Mouse (Mus musculus): Measurements from ENCODE around the gene Rint1.

Gene Rint1

GRCm38 (mm10) chr5:23787536-23788389 lies at the start of gene Rint1:
Gene Rint1 (plus strand): TSS chr5:23787711.
- peak; percentile 65; the same call in 1 of the 2 replicates for TF ChIP-seq GATA4 (IDR thresholded peaks at IDR 0.05; ENCODE audit: insufficient replicate concordance, low read length)

GRCm38 (mm10) chr5:23743261-23743660 lies 44.2 kb upstream of the Rint1 start:
- no peak for TF ChIP-seq GATA4 (IDR thresholded peaks at IDR 0.05; ENCODE audit: insufficient replicate concordance, low read length)

- no peak for TF ChIP-seq GATA4 (IDR thresholded peaks at IDR 0.05; ENCODE audit: insufficient replicate concordance, low read length)
Observed at GRCm38 (mm10) chr5:23749882-23750281, 37.6 kb upstream of the Rint1 start.

GRCm38 (mm10) chr5:23755591-23755990 lies 31.9 kb upstream of the Rint1 start:
- no peak for TF ChIP-seq GATA4 (IDR thresholded peaks at IDR 0.05; ENCODE audit: insufficient replicate concordance, low read length)

- no peak for TF ChIP-seq GATA4 (IDR thresholded peaks at IDR 0.05; ENCODE audit: insufficient replicate concordance, low read length)
Observed at GRCm38 (mm10) chr5:23756368-23756767, 31.1 kb upstream of the Rint1 start.

GRCm38 (mm10) chr5:23758633-23759032 lies 28.9 kb upstream of the Rint1 start:
- TF ChIP-seq GATA4 (IDR thresholded peaks at IDR 0.05; ENCODE audit: insufficient replicate concordance, low read length) = no peak

- TF ChIP-seq GATA4 (IDR thresholded peaks at IDR 0.05; ENCODE audit: insufficient replicate concordance, low read length) = no peak
Observed at GRCm38 (mm10) chr5:23762531-23762930, 25.0 kb upstream of the Rint1 start.

GRCm38 (mm10) chr5:23764557-23764956 lies 23.0 kb upstream of the Rint1 start:
- no peak for TF ChIP-seq GATA4 (IDR thresholded peaks at IDR 0.05; ENCODE audit: insufficient replicate concordance, low read length)

- TF ChIP-seq GATA4 (IDR thresholded peaks at IDR 0.05; ENCODE audit: insufficient replicate concordance, low read length) = no peak
Observed at GRCm38 (mm10) chr5:23771105-23771504, 16.4 kb upstream of the Rint1 start.

GRCm38 (mm10) chr5:23774186-23774585 lies 13.3 kb upstream of the Rint1 start:
- TF ChIP-seq GATA4 (IDR thresholded peaks at IDR 0.05; ENCODE audit: insufficient replicate concordance, low read length) = no peak

- TF ChIP-seq GATA4 (IDR thresholded peaks at IDR 0.05; ENCODE audit: insufficient replicate concordance, low read length) = no peak
Observed at GRCm38 (mm10) chr5:23780516-23780915, 7.0 kb upstream of the Rint1 start.

GRCm38 (mm10) chr5:23781172-23781571 lies 6.3 kb upstream of the Rint1 start:
- no peak for TF ChIP-seq GATA4 (IDR thresholded peaks at IDR 0.05; ENCODE audit: insufficient replicate concordance, low read length)

- no peak for TF ChIP-seq GATA4 (IDR thresholded peaks at IDR 0.05; ENCODE audit: insufficient replicate concordance, low read length)
Observed at GRCm38 (mm10) chr5:23782051-23782810, 5.3 kb upstream of the Rint1 start.

- no peak for TF ChIP-seq GATA4 (IDR thresholded peaks at IDR 0.05; ENCODE audit: insufficient replicate concordance, low read length)
Observed at GRCm38 (mm10) chr5:23782931-23783877, 4.3 kb upstream of the Rint1 start, which contains the start of gene Pus7. Gene Pus7 (minus strand): TSS chr5:23783711.

GRCm38 (mm10) chr5:23788390-23788830 lies 899 bp downstream of the Rint1 start:
- no peak for TF ChIP-seq GATA4 (IDR thresholded peaks at IDR 0.05; ENCODE audit: insufficient replicate concordance, low read length)
